Mouse (Mus musculus): ENCODE measurements around the gene Nt5m. TPM values are rescaled to one million over a fixed set of nuclear protein-coding genes. Genes with fewer than 3 reads are reported as not detected.

Gene Nt5m
- total RNA-seq, 1 experiment from 2014 or later = 28.9 TPM

- DNase-seq = peak; percentile 68
Measured at GRCm38 (mm10) chr11:59902045-59902726, 62.9 kb downstream of the Nt5m start.

- DNase-seq = no peak
Measured at GRCm38 (mm10) chr11:59906521-59907123, 67.4 kb downstream of the Nt5m start.

GRCm38 (mm10) chr11:59908446-59908845, 69.2 kb downstream of the Nt5m start:
- no peak for DNase-seq

GRCm38 (mm10) chr11:59910586-59910985, 71.3 kb downstream of the Nt5m start:
- no peak for DNase-seq

- DNase-seq = no peak
Measured at GRCm38 (mm10) chr11:59911523-59911922, 72.3 kb downstream of the Nt5m start.

- no peak for DNase-seq
Measured at GRCm38 (mm10) chr11:59913702-59914101, 74.5 kb downstream of the Nt5m start.

- DNase-seq = no peak
Measured at GRCm38 (mm10) chr11:59918014-59918413, 78.8 kb downstream of the Nt5m start.

GRCm38 (mm10) chr11:59919401-59919800, 80.2 kb downstream of the Nt5m start:
- no peak for DNase-seq

- DNase-seq = no peak
Measured at GRCm38 (mm10) chr11:59920331-59920730, 81.1 kb downstream of the Nt5m start.

GRCm38 (mm10) chr11:59921265-59921664, 82.0 kb downstream of the Nt5m start:
- no peak for DNase-seq

- no peak for DNase-seq
Measured at GRCm38 (mm10) chr11:59930031-59930430, 90.8 kb downstream of the Nt5m start.

Other genes with a start within 250 kb of the Nt5m start
- not detected in 2 replicates for gene Olfr223, start 246.2 kb upstream of the Nt5m start, total RNA-seq (2021)
- 226 TPM in 2 replicates for gene Mprip, start 178.1 kb upstream of the Nt5m start, total RNA-seq (2021)
- 5.0 and 5.4 TPM in 2 replicates for gene Pld6, start 51.8 kb upstream of the Nt5m start, total RNA-seq (2021)
- 51.2 and 57.3 TPM in 2 replicates for gene Flcn, start 29.4 kb upstream of the Nt5m start, total RNA-seq (2021)
- 93.6 and 95.6 TPM in 2 replicates for gene Cops3, start 391 bp downstream of the Nt5m start, total RNA-seq (2021)
- 27.0 and 27.8 TPM in 2 replicates for gene Med9, start 108.8 kb downstream of the Nt5m start, total RNA-seq (2021)
- gene Rasd1, start 125.5 kb downstream of the Nt5m start, total RNA-seq (2021) = 29.0 and 38.0 TPM in 2 replicates
- 16.4 and 69.4 TPM in 2 replicates for gene Pemt, start 207.0 kb downstream of the Nt5m start, total RNA-seq (2021)